Mouse (Mus musculus) left cerebral cortex, adult 9 months (tissue): Measurements from ENCODE around the gene Gm10228.
"Not testable (repeated sequence)": the region's sequence is repeated elsewhere in the genome, so short reads cannot be mapped to it uniquely, and the experiment has no call there.

Source experiments
- DNase-seq, 2 experiments: peaks; one replicate each; pipeline ENCODE4 v3.0.0; 2022; ENCODE audit warnings: low spot score in 2 of 2

Gene Gm10228

DNA sequence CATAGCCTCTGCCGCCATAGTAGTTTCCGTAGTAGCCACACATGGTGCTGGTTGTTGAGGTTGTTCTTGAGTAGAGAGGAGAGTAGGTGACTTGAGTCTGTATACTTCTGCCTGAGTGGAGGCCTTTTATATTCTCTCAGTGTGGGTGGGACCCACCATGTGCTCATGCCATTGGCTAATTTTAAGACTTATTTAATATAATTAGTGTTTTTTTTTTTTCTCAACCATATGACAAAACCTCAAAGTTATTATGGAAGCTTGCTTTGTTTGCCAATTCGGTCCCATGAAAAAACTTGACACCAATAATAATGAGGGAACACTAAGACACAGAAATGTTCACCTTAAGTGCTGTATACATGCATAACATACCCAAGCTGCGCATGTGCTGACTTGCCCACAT lies at the start of gene Gm10228:
Gene Gm10228 (minus strand): TSS at position 101 of the 400 bp plus-strand sequence.
- not testable (repeated sequence) for DNase-seq

DNA sequence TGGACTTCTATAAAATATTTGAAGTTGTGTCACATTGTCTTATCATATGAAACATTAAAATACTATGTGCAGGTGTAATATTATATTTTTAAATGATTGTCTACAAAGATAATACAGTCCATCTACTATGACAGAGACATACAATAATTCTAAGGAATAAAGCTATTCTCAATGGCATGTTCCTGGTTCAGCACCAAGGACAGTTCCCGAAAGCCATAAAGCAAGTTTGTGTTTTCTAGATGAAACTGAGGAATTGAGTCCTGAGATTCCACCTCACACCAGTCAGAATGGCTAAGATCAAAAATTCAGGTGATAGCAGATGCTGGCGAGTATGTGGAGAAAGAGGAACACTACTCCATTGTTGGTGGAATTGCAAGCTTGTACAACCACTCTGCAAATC lies 29.8 kb upstream of the Gm10228 start:
- DNase-seq = not testable (repeated sequence)

DNA sequence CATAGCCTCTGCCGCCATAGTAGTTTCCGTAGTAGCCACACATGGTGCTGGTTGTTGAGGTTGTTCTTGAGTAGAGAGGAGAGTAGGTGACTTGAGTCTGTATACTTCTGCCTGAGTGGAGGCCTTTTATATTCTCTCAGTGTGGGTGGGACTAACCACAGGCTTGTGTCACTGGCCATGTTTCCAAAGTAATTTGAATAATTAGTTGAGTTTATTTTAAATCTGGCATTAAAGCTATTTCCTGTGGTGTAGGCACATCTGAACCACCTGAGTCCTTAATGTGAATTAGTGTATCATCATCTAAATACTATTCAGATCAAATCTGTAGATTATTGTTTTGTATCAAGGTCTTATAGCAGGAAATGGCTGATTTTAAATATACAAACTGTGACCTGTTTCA lies 22.6 kb upstream of the Gm10228 start, which contains the start of gene 1110025L11Rik:
Gene 1110025L11Rik (minus strand): TSS at position 101 of the 400 bp plus-strand sequence.
- DNase-seq = not testable (repeated sequence)

DNA sequence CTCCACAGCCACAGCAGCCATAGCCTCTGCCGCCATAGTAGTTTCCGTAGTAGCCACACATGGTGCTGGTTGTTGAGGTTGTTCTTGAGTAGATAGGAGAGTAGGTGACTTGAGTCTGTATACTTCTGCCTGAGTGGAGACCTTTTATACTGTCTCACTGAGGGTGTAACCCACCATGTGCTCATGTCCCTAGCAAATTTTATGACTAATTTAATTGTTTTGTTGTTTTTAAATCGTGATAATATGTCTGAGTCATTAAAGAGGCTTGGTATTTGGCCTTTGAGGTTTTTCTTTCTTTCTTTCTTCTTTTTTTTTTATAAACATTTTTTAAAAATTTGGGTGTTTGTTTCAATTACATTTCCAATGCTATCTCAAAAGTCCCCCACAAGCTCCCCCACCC lies 6.5 kb upstream of the Gm10228 start, which contains the start of gene Krtap6-5:
Gene Krtap6-5 (minus strand): TSS at position 101 of the 400 bp plus-strand sequence.
- DNase-seq = no peak

DNA sequence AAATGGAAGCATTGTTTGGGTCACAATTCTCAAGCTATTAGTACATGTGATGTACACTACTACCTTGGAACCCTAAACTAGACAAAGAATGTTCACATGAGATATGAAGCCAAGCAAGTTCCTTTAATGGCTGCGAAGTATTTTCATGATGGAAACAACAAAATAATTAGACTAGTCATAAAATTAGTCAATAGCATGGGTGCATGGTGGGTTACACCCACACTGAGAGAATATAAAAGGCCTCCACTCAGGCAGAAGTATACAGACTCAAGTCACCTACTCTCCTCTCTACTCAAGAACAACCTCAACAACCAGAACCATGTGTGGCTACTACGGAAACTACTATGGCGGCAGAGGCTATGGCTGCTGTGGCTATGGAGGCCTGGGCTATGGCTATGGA lies 9.9 kb downstream of the Gm10228 start, which contains the start of gene Krtap6-1:
Gene Krtap6-1 (plus strand): TSS at position 301 of the 400 bp plus-strand sequence.
- DNase-seq = not testable (repeated sequence)

DNA sequence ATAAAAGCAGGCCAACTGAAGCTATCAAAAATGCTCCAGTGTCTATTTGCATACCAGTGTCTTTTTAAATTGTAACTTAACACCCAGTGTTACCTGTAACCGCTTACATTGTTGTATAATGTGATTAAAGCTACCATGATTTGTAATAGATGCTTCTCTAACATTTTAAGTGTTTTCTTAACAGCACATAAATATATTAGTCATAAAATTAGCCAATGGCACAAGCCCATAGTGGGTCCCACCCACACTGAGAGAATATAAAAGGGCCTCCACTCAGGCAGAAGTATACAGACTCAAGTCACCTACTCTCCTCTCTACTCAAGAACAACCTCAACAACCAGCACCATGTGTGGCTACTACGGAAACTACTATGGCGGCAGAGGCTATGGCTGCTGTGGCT lies 26.3 kb downstream of the Gm10228 start, which contains the start of gene Gm10229:
Gene Gm10229 (plus strand): TSS at position 301 of the 400 bp plus-strand sequence.
- not testable (repeated sequence) for DNase-seq

DNA sequence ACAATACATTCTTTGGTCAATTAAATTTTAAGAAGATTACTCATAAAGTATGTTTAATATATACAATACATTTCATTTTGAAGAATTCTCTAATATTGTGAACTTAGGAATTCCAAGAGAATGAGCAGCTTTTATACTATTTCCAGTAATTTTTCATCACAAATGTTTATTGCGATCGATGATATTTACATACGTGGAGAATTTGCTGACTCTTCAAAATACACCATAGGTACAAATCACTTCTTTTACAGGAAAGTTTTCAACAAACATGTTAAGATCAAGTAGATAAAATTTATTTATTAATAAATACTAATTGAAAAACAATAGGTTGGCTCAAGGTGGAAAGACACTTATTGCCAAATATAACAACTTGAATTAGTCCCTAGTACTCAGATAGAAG lies 27.3 kb downstream of the Gm10228 start:
- DNase-seq = no peak

DNA sequence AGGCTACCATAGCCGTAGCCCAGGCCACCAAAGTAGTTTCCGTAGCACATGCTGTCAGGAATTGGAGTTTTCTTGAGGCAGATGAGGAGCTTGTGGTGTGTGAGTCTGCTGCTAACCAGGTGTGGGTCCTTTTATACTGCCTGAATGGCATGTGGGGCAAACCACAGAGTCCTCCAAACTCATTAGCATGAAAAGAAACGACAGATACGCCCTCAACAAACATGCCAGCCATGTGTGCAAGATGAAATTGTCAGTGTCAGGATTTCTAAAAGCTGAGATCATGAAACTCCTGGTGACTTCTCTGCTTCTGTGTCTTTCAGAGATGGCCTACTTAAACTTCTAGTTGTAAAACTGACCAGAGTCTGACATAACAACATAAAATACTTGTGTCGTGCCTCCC lies 30.6 kb downstream of the Gm10228 start, which contains the start of gene Krtap22-2:
Gene Krtap22-2 (minus strand): TSS at position 101 of the 400 bp plus-strand sequence.
- DNase-seq = no peak
